Mouse (Mus musculus) midbrain, embryonic 16.5 days (tissue): ENCODE results near the gene Gal3st2. TPM values are rescaled to one million over a fixed set of nuclear protein-coding genes. Genes with fewer than 3 reads are reported as not detected.
"Not testable (repeated sequence)": the region's sequence is repeated elsewhere in the genome, so short reads cannot be mapped to it uniquely, and the experiment has no call there.

Experiments used
- ATAC-seq: fragments of 200-750 bp; cut with Nextera tagmentation; 2 replicates; pipeline ENCODE4 v1.8.0; 2017; ENCODE audit warnings: moderate TSS enrichment
- H3K27ac ChIP-seq: fragments of 300-500 bp; sonication (generic); 2 replicates; pipeline ENCODE4 v1.5.1; 2014; ENCODE audit warnings: mild to moderate bottlenecking, low read length, mixed read lengths
- H3K27me3 ChIP-seq: fragments of 300-500 bp; sonication (generic); 2 replicates; pipeline ENCODE4 v1.6.1; 2014; ENCODE audit warnings: low read depth, low read length, mixed read lengths; ENCODE audit not compliant: control insufficient read depth, insufficient read depth
- H3K36me3 ChIP-seq: fragments of 300-500 bp; sonication (generic); 2 replicates; pipeline ENCODE4 v1.6.1; 2014; ENCODE audit warnings: mild to moderate bottlenecking, low read length, moderate library complexity, mixed read lengths; ENCODE audit not compliant: control insufficient read depth, insufficient read depth
- H3K4me1 ChIP-seq: fragments of 300-500 bp; sonication (generic); 2 replicates; pipeline ENCODE4 v1.6.1; 2014; ENCODE audit warnings: mild to moderate bottlenecking, low read length, mixed read lengths; ENCODE audit not compliant: control insufficient read depth, insufficient read depth
- H3K4me2 ChIP-seq: fragments of 300-500 bp; sonication (generic); 2 replicates; pipeline ENCODE4 v1.6.1; 2014; ENCODE audit warnings: mild to moderate bottlenecking, low read length, mixed read lengths
- H3K4me3 ChIP-seq: fragments of 300-500 bp; sonication (generic); 2 replicates; pipeline ENCODE4 v1.5.1; 2014; ENCODE audit warnings: low read depth, mild to moderate bottlenecking, low read length, moderate library complexity, mixed read lengths
- H3K9ac ChIP-seq: fragments of 300-500 bp; sonication (generic); 2 replicates; pipeline ENCODE4 v1.6.1; 2014; ENCODE audit warnings: low read depth, low read length, mixed read lengths
- H3K9me3 ChIP-seq: fragments of 300-500 bp; sonication (generic); replicated peaks from 2 replicates; pipeline ENCODE4 v1.6.1; 2014; ENCODE audit warnings: mild to moderate bottlenecking, low read length, mixed read lengths; ENCODE audit not compliant: control insufficient read depth, poor library complexity, severe bottlenecking
- WGBS: fragments of 180-500 bp; shearing (Covaris S2); extraction: QIAGEN DNeasy Blood & Tissue Kit; methylation state at CpG from one replicate; pipeline ENCODE4 v1.1.7; 2014; 5-methylcytosine and 5-hydroxymethylcytosine counted together
- polyA plus RNA-seq: library from polyadenylated mRNA; unstranded; fragments of >200 nt; fragmentation: Nextera tagmentation; extraction: Ambion mirVana; gene quantifications from 2 replicates; pipeline ENCODE4 v1.2.1, GENCODE M21; 2015

Gene Gal3st2
- polyA plus RNA-seq, 1 experiment from 2014 or later = not detected

DNA sequence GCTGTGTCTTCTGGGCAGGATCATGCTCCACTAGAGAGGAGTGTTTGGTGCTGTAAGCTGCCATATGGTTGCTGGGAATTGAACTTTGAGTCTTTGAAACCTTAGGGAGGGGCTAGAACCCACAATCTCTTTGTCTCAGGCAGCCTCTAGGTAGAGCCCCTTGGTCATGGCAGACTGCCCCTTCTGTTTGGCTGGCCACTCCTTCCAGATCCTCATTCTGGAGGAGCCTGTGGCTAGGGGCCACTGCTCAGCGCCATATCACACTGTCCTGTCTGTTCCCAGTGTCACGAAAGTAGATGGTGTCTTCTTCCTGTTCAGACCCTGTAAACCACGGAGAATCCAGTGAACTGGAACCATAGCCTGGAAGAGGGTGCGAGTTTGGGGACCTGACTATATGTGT, 5.3 kb upstream of the Gal3st2 start:
- H3K9me3 ChIP-seq, H3K4me1 ChIP-seq, H3K27ac ChIP-seq, H3K4me3 ChIP-seq, H3K4me2 ChIP-seq, H3K9ac ChIP-seq, H3K36me3 ChIP-seq, H3K27me3 ChIP-seq, ATAC-seq: not testable (repeated sequence)
- WGBS = 79% methylated on average over 4 of the region's 4 CpGs

DNA sequence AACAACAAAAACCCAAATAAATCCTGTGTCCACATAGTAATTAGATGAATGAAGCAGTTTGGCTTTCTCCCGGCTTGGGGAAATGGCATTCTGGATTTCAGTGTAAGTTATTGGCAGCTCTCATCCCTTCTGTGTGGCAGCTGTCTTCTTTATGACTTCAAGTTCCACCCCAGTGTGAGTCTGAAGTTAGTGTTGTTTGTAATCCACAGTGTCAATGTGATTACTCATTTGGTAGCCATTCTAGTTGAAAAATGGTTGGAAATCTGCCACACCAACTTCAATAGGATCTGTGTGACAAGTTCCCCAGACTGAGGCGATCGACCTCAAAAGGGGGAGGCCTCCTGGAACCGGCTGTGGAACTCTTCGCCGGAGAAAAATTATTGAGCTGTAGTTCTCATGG, 3.7 kb upstream of the Gal3st2 start:
- H3K9me3 ChIP-seq = no peaks in the 10 kb centered on the region
- ATAC-seq = no peak
- WGBS = 62% methylated on average over 6 of the region's 6 CpGs

DNA sequence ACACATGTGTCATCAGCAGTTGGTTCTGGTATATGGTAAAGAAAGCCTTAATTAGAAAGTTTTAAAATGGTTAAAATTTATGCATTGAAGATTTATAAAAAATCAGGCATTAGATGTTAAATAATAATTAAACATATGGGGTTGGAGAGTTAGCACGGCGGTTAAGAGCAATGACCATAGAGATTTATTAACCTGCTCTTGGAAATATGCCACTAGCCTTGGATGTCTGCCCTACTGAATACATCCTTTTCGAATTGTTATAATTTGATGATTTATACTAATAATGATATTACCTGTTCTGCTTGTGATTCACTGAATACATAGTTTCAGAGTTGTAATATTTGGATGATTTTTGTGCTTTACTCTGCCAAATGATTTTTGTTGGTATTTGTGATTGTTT, 3.1 kb upstream of the Gal3st2 start:
- no peak overlapping the region for H3K4me3 ChIP-seq
- no peak overlapping the region for H3K27ac ChIP-seq
- no peak for ATAC-seq
- no peaks in the 10 kb centered on the region for H3K4me1 ChIP-seq
- H3K9me3 ChIP-seq = no peaks in the 10 kb centered on the region
- H3K27me3 ChIP-seq = no peaks in the 10 kb centered on the region
- H3K4me2 ChIP-seq = no peak overlapping the region
- WGBS = 87% methylated on average over 3 of the region's 3 CpGs
- H3K36me3 ChIP-seq = no peaks in the 10 kb centered on the region
- H3K9ac ChIP-seq = no peak overlapping the region

More for the DNA sequence above, 3.7 kb upstream of the Gal3st2 start:
- H3K4me2 ChIP-seq = no peak overlapping the region
- no peaks in the 10 kb centered on the region for H3K36me3 ChIP-seq
- no peak overlapping the region for H3K4me3 ChIP-seq
- no peak overlapping the region for H3K9ac ChIP-seq
- no peaks in the 10 kb centered on the region for H3K27me3 ChIP-seq
- no peak overlapping the region for H3K27ac ChIP-seq
- no peaks in the 10 kb centered on the region for H3K4me1 ChIP-seq

DNA sequence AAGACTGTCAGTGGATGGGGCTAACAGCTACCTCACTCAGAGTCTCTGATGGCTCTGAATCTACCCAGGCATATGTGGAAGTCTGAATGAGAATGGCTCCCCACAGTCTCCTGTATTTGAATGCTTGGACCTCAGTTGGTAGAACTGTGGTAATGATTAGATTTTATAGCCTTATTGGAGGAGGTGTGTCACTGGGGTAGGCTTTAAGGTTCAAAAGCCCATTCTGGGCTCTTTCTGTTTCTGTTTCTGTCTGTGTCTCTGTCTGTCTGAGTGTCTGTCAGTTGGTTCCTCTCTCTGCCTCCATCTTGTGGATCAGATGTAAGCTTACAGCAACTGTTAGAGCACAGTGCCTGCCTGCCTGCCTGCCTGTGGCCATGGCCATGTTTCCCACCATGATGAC, 1.5 kb upstream of the Gal3st2 start:
- Histone ChIP-seq H3K4me1 (no peaks in the 10 kb centered on the region), H3K9me3 (no peaks in the 10 kb centered on the region), H3K4me3 (no peak overlapping the region), H3K36me3 (no peaks in the 10 kb centered on the region), H3K4me2 (no peak overlapping the region), H3K27me3 (no peaks in the 10 kb centered on the region), H3K9ac (no peak overlapping the region), H3K27ac (no peak overlapping the region)
- no peak for ATAC-seq

DNA sequence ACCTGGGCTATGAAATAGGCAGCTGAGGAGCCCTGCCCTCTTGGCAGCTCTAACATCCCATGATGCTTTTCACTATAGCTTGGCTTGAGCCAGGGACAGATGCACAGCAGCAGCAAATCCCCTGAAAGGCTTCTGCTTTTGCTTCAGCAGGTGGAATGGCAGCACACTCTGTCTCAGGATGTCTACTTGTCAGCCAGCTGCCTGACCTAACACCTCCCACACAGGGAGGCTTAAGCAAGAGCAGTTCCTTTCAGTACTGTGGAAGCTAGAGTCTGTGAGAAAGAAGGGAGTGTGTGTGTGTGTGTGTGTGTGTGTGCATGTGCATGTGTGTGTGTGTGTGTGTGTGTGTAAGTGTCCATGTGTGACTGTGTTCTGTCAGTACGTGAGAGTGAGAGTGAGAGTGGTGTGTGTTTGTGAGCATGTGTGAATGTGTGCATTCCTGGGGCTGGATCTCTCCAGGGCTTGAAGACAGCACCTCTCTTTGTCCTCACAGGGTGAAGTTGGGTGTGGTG, 10.5 kb downstream of the Gal3st2 start:
- 50% methylated on average over 1 of the region's 1 CpGs for WGBS
- H3K27ac ChIP-seq, H3K4me1 ChIP-seq, H3K4me3 ChIP-seq, H3K9me3 ChIP-seq, H3K36me3 ChIP-seq, H3K4me2 ChIP-seq, ATAC-seq, H3K9ac ChIP-seq, H3K27me3 ChIP-seq: not testable (repeated sequence)

DNA sequence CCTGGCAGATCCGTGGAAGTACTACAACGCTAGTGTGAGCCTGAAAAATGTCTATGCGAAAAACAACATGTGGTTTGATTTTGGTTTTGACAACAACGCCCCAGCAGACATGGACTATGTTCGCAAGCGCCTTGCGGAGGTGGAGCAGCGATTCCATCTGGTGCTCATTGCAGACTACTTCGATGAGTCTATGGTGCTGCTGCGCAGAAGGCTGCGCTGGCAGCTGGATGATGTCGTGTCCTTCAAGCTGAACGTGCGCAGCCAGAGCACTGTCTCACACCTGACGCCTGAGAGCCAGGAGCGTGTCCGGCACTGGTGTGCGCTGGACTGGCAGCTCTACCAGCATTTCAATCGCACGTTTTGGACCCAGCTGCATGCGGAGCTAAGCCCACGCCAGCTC, 13.3 kb downstream of the Gal3st2 start:
- not testable (repeated sequence) for H3K36me3 ChIP-seq, H3K4me3 ChIP-seq, H3K4me1 ChIP-seq, H3K27ac ChIP-seq, H3K9me3 ChIP-seq, H3K4me2 ChIP-seq, H3K9ac ChIP-seq, ATAC-seq, H3K27me3 ChIP-seq
- 94% methylated on average over 8 of the region's 22 CpGs for WGBS

DNA sequence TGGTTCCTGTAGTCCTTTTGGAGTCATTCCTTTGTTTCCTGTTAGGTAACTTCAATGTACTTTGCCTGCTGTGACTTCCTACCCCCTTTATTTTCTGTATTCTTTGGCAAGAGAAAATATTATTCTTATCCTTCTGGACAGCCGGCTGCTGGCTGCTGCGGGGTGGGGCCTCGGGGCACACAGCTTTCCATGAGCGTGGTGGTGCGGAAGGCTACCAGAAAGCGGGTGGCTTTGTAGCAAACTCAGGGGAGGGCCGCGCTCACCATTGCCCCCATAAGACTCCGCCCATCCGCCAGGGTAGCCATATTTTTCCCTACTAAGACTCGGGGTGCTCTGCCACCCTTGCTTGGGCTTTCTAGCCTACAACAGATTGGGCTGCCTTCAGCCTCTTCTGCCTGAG, 20.7 kb downstream of the Gal3st2 start:
- not testable (repeated sequence) for H3K9me3 ChIP-seq, H3K4me1 ChIP-seq, ATAC-seq, H3K27ac ChIP-seq, H3K27me3 ChIP-seq, H3K36me3 ChIP-seq, H3K4me3 ChIP-seq, H3K4me2 ChIP-seq, H3K9ac ChIP-seq
- no CpG with 5 or more reads among the region's 11 CpGs for WGBS

DNA sequence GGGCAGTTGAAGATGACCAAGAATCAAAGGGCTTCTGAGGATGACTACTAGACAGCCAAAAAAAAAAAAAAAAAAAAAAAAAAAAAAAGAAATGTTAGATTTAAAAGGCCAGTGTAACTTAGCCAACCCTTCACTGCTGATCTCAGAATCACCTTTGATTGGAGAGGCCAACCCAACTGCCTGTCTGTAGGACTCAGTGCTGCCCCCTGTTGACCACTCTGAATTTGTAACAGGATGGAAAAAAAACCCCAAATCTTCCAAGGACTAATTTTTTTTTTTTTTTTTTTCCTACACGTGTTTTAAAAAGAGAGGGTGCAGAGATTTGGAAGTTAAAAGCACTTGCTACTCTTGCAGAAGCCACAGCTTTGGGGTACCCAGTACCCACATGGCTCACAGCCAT, 29.8 kb downstream of the Gal3st2 start:
- H3K4me3 ChIP-seq, H3K9ac ChIP-seq, H3K27me3 ChIP-seq, H3K27ac ChIP-seq, H3K9me3 ChIP-seq, H3K36me3 ChIP-seq, ATAC-seq, H3K4me1 ChIP-seq, H3K4me2 ChIP-seq: not testable (repeated sequence)
- WGBS = 62% methylated on average over 1 of the region's 1 CpGs

DNA sequence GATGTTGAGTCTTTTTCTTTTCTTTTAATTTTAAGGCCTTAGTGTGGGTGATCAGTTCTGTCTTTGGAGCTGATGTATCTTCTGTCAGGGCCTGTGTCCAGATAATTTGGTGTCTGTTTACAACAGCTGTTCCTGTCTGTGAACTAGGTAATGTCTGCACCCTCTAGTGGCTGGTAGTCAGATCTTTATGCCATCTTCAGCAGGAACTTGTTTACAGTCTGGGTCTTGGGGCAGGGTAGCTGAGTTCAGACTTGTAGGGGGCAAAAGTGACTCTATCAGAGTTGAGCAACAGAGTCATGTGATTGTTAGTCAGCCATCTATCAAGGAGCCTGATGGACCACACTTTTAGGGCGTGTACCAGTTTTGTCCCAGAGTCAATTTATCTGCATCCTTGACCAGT, 36.3 kb downstream of the Gal3st2 start:
- H3K9me3 ChIP-seq, H3K36me3 ChIP-seq, H3K9ac ChIP-seq, ATAC-seq, H3K4me2 ChIP-seq, H3K4me1 ChIP-seq, H3K27ac ChIP-seq, H3K4me3 ChIP-seq, H3K27me3 ChIP-seq: not testable (repeated sequence)
- no CpG with 5 or more reads among the region's 1 CpGs for WGBS

DNA sequence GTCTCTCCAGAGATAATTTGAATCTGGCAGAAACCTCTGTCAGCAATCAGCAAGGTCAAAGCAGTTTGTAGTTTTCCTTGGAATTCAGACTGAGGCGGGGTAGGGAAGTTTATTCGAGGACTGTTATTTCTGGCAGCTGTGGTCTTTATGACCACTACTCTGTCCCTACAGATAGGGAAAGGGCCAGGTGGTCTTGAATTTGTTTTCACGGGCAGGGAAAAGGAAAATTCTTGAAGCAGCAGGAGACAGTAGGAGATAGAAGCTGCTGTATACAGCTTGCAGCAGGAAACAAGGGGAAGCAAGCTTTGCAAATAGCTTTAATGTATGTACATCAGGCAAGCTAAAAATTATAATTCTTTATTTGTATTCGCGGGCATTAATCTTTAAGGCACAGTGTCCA, 40.2 kb downstream of the Gal3st2 start:
- not testable (repeated sequence) for H3K27ac ChIP-seq, H3K27me3 ChIP-seq, H3K9me3 ChIP-seq, H3K4me3 ChIP-seq, H3K36me3 ChIP-seq, H3K4me1 ChIP-seq, ATAC-seq, H3K4me2 ChIP-seq, H3K9ac ChIP-seq
- 94% methylated on average over 2 of the region's 5 CpGs for WGBS
